Mouse (Mus musculus) liver, embryonic 14.5 days (tissue): ENCODE measurements around the gene Ppp2r1b.

Experiments
- CTCF ChIP-seq: IDR thresholded peaks from 2 replicates; pipeline ENCODE4 v1.5.1; 2016; ENCODE audit warnings: antibody characterized with exemption, low read depth, control low read depth
- EP300 ChIP-seq: IDR thresholded peaks from 2 replicates; pipeline ENCODE4 v1.6.1; 2016; ENCODE audit warnings: antibody characterized with exemption, low read depth

DNA sequence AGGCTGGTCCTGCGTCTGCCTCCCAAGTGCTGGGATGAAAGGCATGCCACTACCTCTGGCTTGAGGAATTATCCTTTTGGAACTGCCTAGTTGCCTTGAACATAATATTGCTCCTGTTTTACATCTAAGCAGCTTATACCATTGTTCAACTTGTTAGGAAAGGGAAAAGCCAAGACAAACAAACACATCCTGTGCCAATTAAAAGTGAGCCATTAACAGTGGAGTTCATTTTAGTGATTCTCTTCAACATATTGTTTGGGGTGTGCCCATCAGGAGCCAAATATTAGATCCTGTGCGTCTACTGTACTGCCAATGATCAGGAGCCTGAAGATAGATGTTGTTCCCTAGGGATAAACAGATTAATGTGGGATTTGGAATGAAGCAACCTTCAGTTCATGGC is 37.1 kb downstream of the Ppp2r1b start:
- no peak for TF ChIP-seq EP300
- TF ChIP-seq CTCF: no peak
